Mouse (Mus musculus): ENCODE data around the gene Desi2. TPM values are rescaled to one million over a fixed set of nuclear protein-coding genes. Genes with fewer than 3 reads are reported as not detected.
"Not testable (repeated sequence)": the region's sequence is repeated elsewhere in the genome, so short reads cannot be mapped to it uniquely, and the experiment has no call there.

The Desi2 gene
- polyA plus RNA-seq, 1 experiment, result 10.1 TPM

- Histone ChIP-seq H3K4me3 (ENCODE audit: insufficient read depth, poor library complexity, severe bottlenecking) (no peak overlapping the region), H3K79me3 (ENCODE audit: low read depth) (no peaks in the 10 kb centered on the region), H3K79me2 (ENCODE audit: control insufficient read depth, insufficient read depth) (no peaks in the 10 kb centered on the region), H3K36me3 (ENCODE audit: control insufficient read depth, insufficient read depth) (no peaks in the 10 kb centered on the region), H3K27me3 (ENCODE audit: control insufficient read depth, insufficient read depth, insufficient read length) (no peaks in the 10 kb centered on the region), H3ac (ENCODE audit: control insufficient read depth, insufficient read length, low read depth) (no peak overlapping the region)
- TF ChIP-seq CEBPB (IDR thresholded peaks at IDR 0.05; ENCODE audit: low read depth), result no peak
- no peak for TF ChIP-seq USF1 (IDR thresholded peaks at IDR 0.05; ENCODE audit: low read depth)
- TF ChIP-seq MAX (IDR thresholded peaks at IDR 0.05), result no peak
- no peak for TF ChIP-seq FOSL1 (IDR thresholded peaks at IDR 0.05; ENCODE audit: insufficient read depth, low read length, poor library complexity, severe bottlenecking)
- TF ChIP-seq MYOD1 (IDR thresholded peaks at IDR 0.05; ENCODE audit: control insufficient read depth, insufficient read length, low read depth), result no peak
- TF ChIP-seq CTCF (IDR thresholded peaks at IDR 0.05; ENCODE audit: control insufficient read depth, insufficient read depth, insufficient read length), result no peak
- TF ChIP-seq MYOG (IDR thresholded peaks at IDR 0.05; ENCODE audit: control insufficient read depth, extremely low read depth, insufficient read length), result no peak
These were observed 88.5 kb downstream of the Desi2 start for GRCm38 (mm10) chr1:178275738-178276053.

- no peaks in the 10 kb centered on the region for H3K79me3 ChIP-seq (ENCODE audit: low read depth)
- no peaks in the 10 kb centered on the region for H3K36me3 ChIP-seq (ENCODE audit: control insufficient read depth, insufficient read depth)
- H3K79me2 ChIP-seq (ENCODE audit: control insufficient read depth, insufficient read depth), result no peaks in the 10 kb centered on the region
- H3K4me3 ChIP-seq (ENCODE audit: insufficient read depth, poor library complexity, severe bottlenecking), result no peak overlapping the region
- H3K27me3 ChIP-seq (ENCODE audit: control insufficient read depth, insufficient read depth, insufficient read length), result no peaks in the 10 kb centered on the region
- H3ac ChIP-seq (ENCODE audit: control insufficient read depth, insufficient read length, low read depth), result peak overlapping the region; percentile 62
- TF ChIP-seq MAX (IDR thresholded peaks at IDR 0.05) (no peak), MYOG (IDR thresholded peaks at IDR 0.05; ENCODE audit: control insufficient read depth, extremely low read depth, insufficient read length) (no peak), CEBPB (IDR thresholded peaks at IDR 0.05; ENCODE audit: low read depth) (no peak), MYOD1 (IDR thresholded peaks at IDR 0.05; ENCODE audit: control insufficient read depth, insufficient read length, low read depth) (no peak)
These were observed 89.1 kb downstream of the Desi2 start for GRCm38 (mm10) chr1:178276054-178276911.

GRCm38 (mm10) chr1:178283314-178283713 is 96.1 kb downstream of the Desi2 start:
- H3K27me3 ChIP-seq (ENCODE audit: control insufficient read depth, insufficient read depth, insufficient read length); H3K79me3 ChIP-seq (ENCODE audit: low read depth); H3ac ChIP-seq (ENCODE audit: control insufficient read depth, insufficient read length, low read depth); H3K36me3 ChIP-seq (ENCODE audit: control insufficient read depth, insufficient read depth); H3K4me3 ChIP-seq (ENCODE audit: insufficient read depth, poor library complexity, severe bottlenecking); H3K79me2 ChIP-seq (ENCODE audit: control insufficient read depth, insufficient read depth): not testable (repeated sequence)

- TF ChIP-seq USF1 (IDR thresholded peaks at IDR 0.05; ENCODE audit: low read depth) (no peak), MYOG (IDR thresholded peaks at IDR 0.05; ENCODE audit: control insufficient read depth, extremely low read depth, insufficient read length) (no peak), FOSL1 (IDR thresholded peaks at IDR 0.05; ENCODE audit: insufficient read depth, low read length, poor library complexity, severe bottlenecking) (no peak), MYOD1 (IDR thresholded peaks at IDR 0.05; ENCODE audit: control insufficient read depth, insufficient read length, low read depth) (no peak)
- H3K27me3 ChIP-seq (ENCODE audit: control insufficient read depth, insufficient read depth, insufficient read length), result no peaks in the 10 kb centered on the region
- no peak overlapping the region for H3ac ChIP-seq (ENCODE audit: control insufficient read depth, insufficient read length, low read depth)
- no peaks in the 10 kb centered on the region for H3K79me2 ChIP-seq (ENCODE audit: control insufficient read depth, insufficient read depth)
- no peaks in the 10 kb centered on the region for H3K36me3 ChIP-seq (ENCODE audit: control insufficient read depth, insufficient read depth)
- no peaks in the 10 kb centered on the region for H3K79me3 ChIP-seq (ENCODE audit: low read depth)
- H3K4me3 ChIP-seq (ENCODE audit: insufficient read depth, poor library complexity, severe bottlenecking), result no peak overlapping the region
These were observed 96.9 kb downstream of the Desi2 start for GRCm38 (mm10) chr1:178283946-178284720.

GRCm38 (mm10) chr1:178287601-178288176 is 100.5 kb downstream of the Desi2 start:
- H3K36me3 ChIP-seq (ENCODE audit: control insufficient read depth, insufficient read depth), result no peaks in the 10 kb centered on the region
- no peaks in the 10 kb centered on the region for H3K79me3 ChIP-seq (ENCODE audit: low read depth)
- no peaks in the 10 kb centered on the region for H3K79me2 ChIP-seq (ENCODE audit: control insufficient read depth, insufficient read depth)
- no peak overlapping the region for H3K4me3 ChIP-seq (ENCODE audit: insufficient read depth, poor library complexity, severe bottlenecking)
- no peak for TF ChIP-seq MAX (IDR thresholded peaks at IDR 0.05)
- no peak for TF ChIP-seq MYOG (IDR thresholded peaks at IDR 0.05; ENCODE audit: control insufficient read depth, extremely low read depth, insufficient read length)
- no peak for TF ChIP-seq USF1 (IDR thresholded peaks at IDR 0.05; ENCODE audit: low read depth)
- no peak for TF ChIP-seq CTCF (IDR thresholded peaks at IDR 0.05; ENCODE audit: control insufficient read depth, insufficient read depth, insufficient read length)
- TF ChIP-seq MYOD1 (IDR thresholded peaks at IDR 0.05; ENCODE audit: control insufficient read depth, insufficient read length, low read depth), result no peak
- no peak for TF ChIP-seq FOSL1 (IDR thresholded peaks at IDR 0.05; ENCODE audit: insufficient read depth, low read length, poor library complexity, severe bottlenecking)
- TF ChIP-seq CEBPB (IDR thresholded peaks at IDR 0.05; ENCODE audit: low read depth), result no peak
- no peak overlapping the region for H3ac ChIP-seq (ENCODE audit: control insufficient read depth, insufficient read length, low read depth)
- H3K27me3 ChIP-seq (ENCODE audit: control insufficient read depth, insufficient read depth, insufficient read length), result no peaks in the 10 kb centered on the region

GRCm38 (mm10) chr1:178291716-178292115 is 104.5 kb downstream of the Desi2 start:
- H3K4me3 ChIP-seq (ENCODE audit: insufficient read depth, poor library complexity, severe bottlenecking), result no peak overlapping the region
- TF ChIP-seq MAX (IDR thresholded peaks at IDR 0.05), result no peak
- TF ChIP-seq FOSL1 (IDR thresholded peaks at IDR 0.05; ENCODE audit: insufficient read depth, low read length, poor library complexity, severe bottlenecking), result no peak
- TF ChIP-seq MYOD1 (IDR thresholded peaks at IDR 0.05; ENCODE audit: control insufficient read depth, insufficient read length, low read depth), result no peak
- TF ChIP-seq CEBPB (IDR thresholded peaks at IDR 0.05; ENCODE audit: low read depth), result no peak
- no peak for TF ChIP-seq USF1 (IDR thresholded peaks at IDR 0.05; ENCODE audit: low read depth)
- H3K79me3 ChIP-seq (ENCODE audit: low read depth), result no peaks in the 10 kb centered on the region
- H3K79me2 ChIP-seq (ENCODE audit: control insufficient read depth, insufficient read depth), result no peaks in the 10 kb centered on the region
- H3K27me3 ChIP-seq (ENCODE audit: control insufficient read depth, insufficient read depth, insufficient read length), result no peaks in the 10 kb centered on the region
- H3ac ChIP-seq (ENCODE audit: control insufficient read depth, insufficient read length, low read depth), result no peak overlapping the region
- no peaks in the 10 kb centered on the region for H3K36me3 ChIP-seq (ENCODE audit: control insufficient read depth, insufficient read depth)
